ENCODE assay signal across 23 mouse cellular contexts in the genomic region with DNA sequence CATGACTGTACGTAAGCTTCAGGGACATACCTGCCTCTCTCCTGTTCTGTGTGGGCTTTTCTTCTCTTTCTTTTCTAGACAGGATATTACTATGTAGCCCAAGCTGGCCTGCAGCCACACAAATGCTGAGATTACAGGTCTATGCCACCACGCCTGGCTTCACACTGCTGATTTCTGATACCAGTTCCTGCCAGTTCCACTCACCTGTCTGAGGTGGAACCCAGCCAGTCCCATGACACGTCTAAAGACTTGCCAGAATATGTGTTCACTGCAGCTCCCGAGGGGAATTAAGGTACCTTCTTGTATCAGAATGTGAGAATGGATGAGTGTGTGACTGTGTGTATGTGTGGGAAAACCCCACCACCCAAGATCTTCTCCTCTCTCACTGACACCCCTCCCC. TPM values are rescaled to one million over a fixed set of nuclear protein-coding genes. Genes with fewer than 3 reads are reported as not detected.
DNase-seq lines count a peak whose midpoint lies in the region; ATAC-seq and TF ChIP-seq lines count a peak whose summit lies in the region.
"Had no signal": no experiment of that assay in that cellular context is flagged by ENCODE, and none has a peak within 500 bp of the region (broad histone marks: within the 10 kb centered on the region; RNA-seq: fewer than 3 reads in every experiment).

No protein-coding gene starts in this region.

- peak; percentile 9 for DNase-seq in CD4-positive helper T cell, adult 2 months (ENCODE audit: low read depth, low spot score)
- peak; percentile 79 for DNase-seq in brain, adult 2 months (ENCODE audit: low read depth, low spot score)
- DNase-seq in cerebellum, postnatal 36 days, result peak; percentile 75 to 77
- no peak for DNase-seq in kidney, postnatal 0 days (ENCODE audit: low spot score)
- no peak for DNase-seq in left cerebral cortex, postnatal 10 days (ENCODE audit: extremely low spot score in 1 of 2, low spot score in 2 of 2)
- DNase-seq in hindbrain, embryonic 11.5 days (ENCODE audit: low spot score), result no peak
- no peak for DNase-seq in Muller cell, postnatal 12 days (ENCODE audit: inconsistent ontology term)
- DNase-seq: gastrocnemius, postnatal 36 days; lung, embryonic 14.5 days; midbrain, embryonic 14.5 days had no signal

- H3K4me3 ChIP-seq in kidney, postnatal 0 days (replicated peaks; ENCODE audit: low read depth, low read length), result no peak overlapping the region
- no peak overlapping the region for H3K4me3 ChIP-seq in hindbrain, embryonic 11.5 days (ENCODE audit: low read depth, low read length)
- H3K4me3 ChIP-seq: embryonic facial prominence, embryonic 13.5 days; heart, embryonic 13.5 days; hindbrain, embryonic 13.5 days; intestine, embryonic 15.5 days had no signal

- no peak overlapping the region for H3K4me2 ChIP-seq in kidney, postnatal 0 days (ENCODE audit: low read length)
- H3K4me2 ChIP-seq in hindbrain, embryonic 11.5 days (replicated peaks; ENCODE audit: low read depth, low read length), result no peak overlapping the region
- H3K4me2 ChIP-seq: embryonic facial prominence, embryonic 13.5 days; heart, embryonic 13.5 days; hindbrain, embryonic 13.5 days; intestine, embryonic 15.5 days; lung, embryonic 14.5 days had no signal

- no peak overlapping the region for H3K9ac ChIP-seq in kidney, postnatal 0 days (ENCODE audit: low read depth, low read length)
- H3K9ac ChIP-seq in hindbrain, embryonic 11.5 days (ENCODE audit: low read depth, low read length), result no peak overlapping the region
- H3K9ac ChIP-seq: embryonic facial prominence, embryonic 13.5 days; heart, embryonic 13.5 days; hindbrain, embryonic 13.5 days; intestine, embryonic 15.5 days; lung, embryonic 14.5 days had no signal

- 74% methylated on average over 4 of the region's 4 CpGs for WGBS in kidney, postnatal 0 days
- 92% methylated on average over 4 of the region's 4 CpGs for WGBS in hindbrain, embryonic 11.5 days

- ATAC-seq in kidney, postnatal 0 days (replicated peaks; ENCODE audit: low FRiP score, low read depth), result peak; percentile 49
- no peak for ATAC-seq in hindbrain, embryonic 11.5 days (ENCODE audit: low FRiP score)
- ATAC-seq: CD4-positive, CD25-positive, alpha-beta regulatory T cell, adult 4 months; intestine, embryonic 15.5 days had no signal

- intact Hi-C loops in left cerebral cortex, postnatal 10 days (cut with DNase I), result no loop called here

- H3K27ac ChIP-seq in kidney, postnatal 0 days, result 0 out of 2 replicates have a peak overlapping the region, but pooled peaks have one; percentile 25
- no peak overlapping the region for H3K27ac ChIP-seq in hindbrain, embryonic 11.5 days (ENCODE audit: low read depth, low read length)
- H3K27ac ChIP-seq: embryonic facial prominence, embryonic 13.5 days; heart, embryonic 13.5 days; hindbrain, embryonic 13.5 days; intestine, embryonic 15.5 days; stomach, postnatal 0 days had no signal

- 0 out of 2 replicates have a peak, but pooled peaks cover 5% of the 10 kb centered on the region for H3K36me3 ChIP-seq in kidney, postnatal 0 days (ENCODE audit: insufficient read depth, low read length)
- no peaks in the 10 kb centered on the region for H3K36me3 ChIP-seq in hindbrain, embryonic 11.5 days (ENCODE audit: control insufficient read depth, insufficient read depth, low read length)
- H3K36me3 ChIP-seq: intestine, embryonic 15.5 days had no signal

- no peak for TF ChIP-seq CTCF in kidney, postnatal 0 days (IDR thresholded peaks at IDR 0.05; ENCODE audit: low read depth)

- peaks cover 7% of the 10 kb centered on the region; the same call in 1 of the 2 replicates for H3K4me1 ChIP-seq in kidney, postnatal 0 days (replicated peaks; ENCODE audit: insufficient read depth, low read length)
- peaks cover 4% of the 10 kb centered on the region; the same call in 1 of the 2 replicates for H3K4me1 ChIP-seq in hindbrain, embryonic 11.5 days (replicated peaks; ENCODE audit: control insufficient read depth, insufficient read depth, low read length)

- H3K9me3 ChIP-seq in kidney, postnatal 0 days (replicated peaks; ENCODE audit: low read length), result no peaks in the 10 kb centered on the region
- H3K9me3 ChIP-seq in hindbrain, embryonic 11.5 days (ENCODE audit: control insufficient read depth, low read length), result no peaks in the 10 kb centered on the region
- H3K9me3 ChIP-seq: embryonic facial prominence, embryonic 13.5 days; heart, embryonic 13.5 days; hindbrain, embryonic 13.5 days; intestine, embryonic 15.5 days had no signal

- H3K27me3 ChIP-seq in kidney, postnatal 0 days (ENCODE audit: insufficient read depth, low read length), result no peaks in the 10 kb centered on the region
- peaks cover 5% of the 10 kb centered on the region; the same call in 1 of the 2 replicates for H3K27me3 ChIP-seq in hindbrain, embryonic 11.5 days (ENCODE audit: control insufficient read depth, insufficient read depth, low read length)
- H3K27me3 ChIP-seq: embryonic facial prominence, embryonic 13.5 days; intestine, embryonic 15.5 days had no signal

RNA-seq across cellular contexts. Expression of a gene that starts 46.1 kb away (rescaled TPM):
- polyA plus RNA-seq in kidney, postnatal 0 days (2015; fragmentation: Nextera tagmentation; extraction: Ambion mirVana), result not detected in 2 replicates
- not detected for total RNA-seq in left cerebral cortex, postnatal 10 days (2021)
- not detected in 2 replicates for polyA plus RNA-seq in hindbrain, embryonic 11.5 days (2014; fragmentation: Nextera tagmentation; extraction: Ambion mirVana)
- total RNA-seq: adrenal gland, postnatal 4 days; common myeloid progenitor, adult 5-6 weeks; gastrocnemius, postnatal 36 days; layer of hippocampus, postnatal 10 days; left cerebral cortex, postnatal 25 days; liver, adult 2 months had no signal
- polyA plus RNA-seq: CD4-positive, CD25-positive, alpha-beta regulatory T cell, adult 4 months; embryonic facial prominence, embryonic 13.5 days; forebrain, embryonic 11.5 days; frontal cortex, adult 2 months; heart, embryonic 13.5 days; hindbrain, embryonic 13.5 days; intestine, embryonic 15.5 days; liver, adult 2 months; midbrain, embryonic 14.5 days; stomach, postnatal 0 days had no signal

RNA-seq across cellular contexts. Expression of a gene that starts 47.6 kb away (rescaled TPM):
- 0.57 and 0.64 TPM in 2 replicates for polyA plus RNA-seq in kidney, postnatal 0 days (2015; fragmentation: Nextera tagmentation; extraction: Ambion mirVana)
- total RNA-seq in left cerebral cortex, postnatal 10 days (2021), result 1 to 10 TPM; 1.5 to 1.9 TPM
- polyA plus RNA-seq in hindbrain, embryonic 11.5 days (2014; fragmentation: Nextera tagmentation; extraction: Ambion mirVana), result 0.67 and 0.91 TPM in 2 replicates
- total RNA-seq: gastrocnemius, postnatal 36 days; liver, adult 2 months had no signal
- polyA plus RNA-seq: CD4-positive, CD25-positive, alpha-beta regulatory T cell, adult 4 months had no signal

RNA-seq across cellular contexts. Expression of a gene that starts 57.7 kb away (rescaled TPM):
- polyA plus RNA-seq in kidney, postnatal 0 days (2015; fragmentation: Nextera tagmentation; extraction: Ambion mirVana), result 11.8 and 14.0 TPM in 2 replicates
- 10 to 100 TPM; 66.3 TPM for total RNA-seq in left cerebral cortex, postnatal 10 days (2021)
- polyA plus RNA-seq in hindbrain, embryonic 11.5 days (2014; fragmentation: Nextera tagmentation; extraction: Ambion mirVana), result 15.8 and 17.5 TPM in 2 replicates

Comparison
In these comparisons a context has a peak if more than half of its experiments do, and no peak if none do; other contexts are left out.
1. DNase-seq: peak in CD4-positive helper T cell, adult 2 months (single experiment), brain, adult 2 months (single experiment) and cerebellum, postnatal 36 days (2 of 2); none in kidney, postnatal 0 days (single experiment), left cerebral cortex, postnatal 10 days (0 of 2), hindbrain, embryonic 11.5 days (single experiment) and Muller cell, postnatal 12 days (single experiment).